Mouse (Mus musculus) ovary, postnatal 14 days (tissue): ENCODE data around the gene Suds3.

Experiments
- DNase-seq: peaks from one replicate; pipeline ENCODE4 v3.0.0; 2022; ENCODE audit warnings: low spot score

Suds3 gene

GRCm38 (mm10) chr5:117113330-117113729 is 2.6 kb downstream of the Suds3 start:
- no peak for DNase-seq

DNA sequence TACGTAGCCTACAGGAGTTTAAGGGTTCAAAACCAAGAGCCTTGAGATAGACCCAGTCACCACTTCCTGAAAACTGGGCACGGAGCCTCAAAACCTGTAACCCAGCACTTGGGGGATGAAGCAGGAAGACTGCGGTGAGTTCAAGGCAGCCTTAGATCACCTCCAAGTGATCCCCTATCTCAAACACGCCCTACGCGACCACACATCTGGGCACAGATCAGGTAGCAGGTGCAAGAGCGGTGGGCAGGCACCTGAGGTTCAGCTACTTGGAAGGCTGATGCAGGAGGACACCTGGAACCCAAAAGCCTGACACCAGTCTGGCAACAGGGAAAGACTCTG is 4.2 kb downstream of the Suds3 start:
- no peak for DNase-seq

GRCm38 (mm10) chr5:117111064-117111773 is 4.7 kb downstream of the Suds3 start:
- DNase-seq, result no peak

GRCm38 (mm10) chr5:117109522-117109921 is 6.4 kb downstream of the Suds3 start:
- no peak for DNase-seq

DNA sequence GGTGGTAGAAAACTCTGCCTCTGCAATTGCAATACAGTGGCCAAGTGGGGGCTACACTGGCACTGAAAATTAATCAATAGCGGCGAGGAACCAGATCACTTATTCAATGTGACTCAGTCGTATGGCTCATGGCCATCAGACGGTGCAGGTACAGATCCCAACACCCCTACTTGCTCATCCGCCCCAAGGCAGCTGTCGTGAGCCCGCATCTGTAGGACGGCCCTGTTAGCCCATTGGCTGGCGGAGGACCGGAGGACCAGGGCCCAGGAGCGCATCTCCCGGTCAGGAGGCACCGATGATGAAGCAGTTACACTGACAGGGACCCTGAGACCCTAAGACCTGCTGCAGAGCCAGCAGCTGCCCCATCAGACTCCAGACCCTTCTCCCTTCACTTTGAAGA is 7.2 kb downstream of the Suds3 start:
- DNase-seq, result no peak

- no peak for DNase-seq
Observed at GRCm38 (mm10) chr5:117108292-117108691, 7.6 kb downstream of the Suds3 start.

- no peak for DNase-seq
Observed at GRCm38 (mm10) chr5:117105761-117106160, 10.2 kb downstream of the Suds3 start.

DNA sequence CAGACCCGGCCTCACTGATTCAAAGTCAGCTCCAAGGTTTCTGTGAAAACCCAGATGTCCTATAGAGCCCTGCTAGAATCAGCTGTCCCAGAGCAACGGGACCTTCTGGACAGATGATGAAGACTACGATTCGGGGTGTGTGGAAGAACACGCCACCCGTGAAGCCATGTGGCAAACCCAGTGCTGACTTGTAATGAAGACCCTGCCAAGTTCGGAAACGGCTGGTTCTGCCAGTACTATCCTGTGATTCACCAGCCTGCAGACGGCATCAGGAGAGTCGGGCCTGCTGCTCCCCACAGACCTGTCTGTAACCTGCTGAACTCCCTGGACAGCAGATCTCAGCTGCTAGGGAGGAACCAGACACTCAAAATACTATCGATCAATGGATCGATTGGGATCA is 11.6 kb downstream of the Suds3 start:
- DNase-seq, result no peak

- DNase-seq, result no peak
Observed at GRCm38 (mm10) chr5:117103194-117103929, 12.6 kb downstream of the Suds3 start.

DNA sequence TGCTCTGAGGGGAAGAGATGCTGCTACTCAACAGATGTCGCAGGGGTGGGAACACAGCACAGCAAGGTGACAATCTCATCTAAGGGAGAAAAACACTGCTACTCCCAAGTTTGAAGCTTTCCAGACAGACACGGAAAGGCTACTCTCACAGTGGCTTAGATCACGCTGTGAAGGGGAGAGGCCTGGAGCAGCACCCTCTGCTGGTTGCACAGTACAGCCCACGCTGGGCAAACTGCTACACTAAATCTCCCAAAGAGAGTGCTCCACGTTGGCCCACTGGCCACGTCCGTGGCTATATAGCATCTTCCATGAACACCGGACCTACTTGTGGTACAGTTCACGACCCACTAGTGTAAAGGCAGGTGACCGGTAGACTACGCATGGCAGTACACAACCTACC is 16.2 kb downstream of the Suds3 start:
- DNase-seq, result no peak

- DNase-seq, result no peak
Observed at GRCm38 (mm10) chr5:117099008-117099407, 16.9 kb downstream of the Suds3 start.

DNA sequence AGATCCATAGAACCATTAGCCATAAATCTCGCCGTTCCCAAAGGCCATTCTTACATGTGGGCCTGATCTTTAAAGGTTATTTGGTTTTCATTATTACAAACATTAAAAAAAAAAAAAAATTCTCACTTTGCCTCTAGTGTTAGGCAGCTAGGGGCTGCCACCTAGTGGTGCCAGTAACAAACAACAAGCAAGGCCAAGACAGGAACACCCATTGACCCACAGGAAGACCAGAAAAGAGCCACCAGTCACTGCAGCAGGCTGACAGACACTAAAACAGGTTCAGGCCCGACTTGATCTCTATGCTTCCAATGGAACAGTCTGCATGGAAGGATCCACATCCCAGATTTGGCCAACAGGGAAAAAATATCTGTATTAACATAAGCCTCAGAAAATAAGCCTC is 19.2 kb downstream of the Suds3 start:
- no peak for DNase-seq

DNA sequence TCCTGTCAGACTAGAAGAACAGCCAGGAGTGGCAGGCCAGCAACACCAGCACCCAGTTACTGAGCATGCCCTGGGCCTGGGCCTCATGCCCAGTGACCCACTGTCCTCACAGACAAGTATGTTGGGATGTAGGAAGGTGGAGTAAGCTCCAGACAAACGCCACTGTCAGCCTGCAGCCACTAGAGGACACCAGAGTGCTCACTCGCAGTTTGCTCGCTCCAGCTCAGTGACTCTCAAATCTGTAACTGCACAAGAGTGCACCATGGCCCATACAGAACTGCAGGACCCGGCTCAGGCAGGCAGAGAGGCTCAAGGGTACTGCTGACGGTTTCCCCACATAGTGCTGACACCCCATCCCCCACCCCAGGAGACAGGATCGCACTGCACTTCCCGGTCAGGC is 21.5 kb downstream of the Suds3 start:
- no peak for DNase-seq

DNA sequence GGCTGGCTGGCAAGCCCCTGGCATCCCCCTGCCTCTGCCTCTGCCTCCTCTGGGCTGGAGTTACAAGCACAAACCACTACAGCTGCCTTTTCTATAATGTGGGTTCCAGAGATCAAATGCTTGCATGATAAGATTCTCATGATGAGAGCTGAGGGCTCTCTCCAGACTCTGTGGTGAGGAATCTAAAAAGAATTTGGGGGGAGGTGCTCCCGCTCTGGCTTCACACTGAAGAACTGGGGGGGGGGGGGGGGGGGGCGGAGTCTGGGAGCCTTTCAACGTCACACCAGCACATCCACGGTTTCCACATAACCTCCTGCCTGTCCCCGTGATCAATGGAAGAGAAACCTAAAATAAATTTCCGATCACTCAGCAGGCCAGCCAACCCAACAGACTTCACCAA is 26.1 kb downstream of the Suds3 start:
- DNase-seq, result no peak

DNA sequence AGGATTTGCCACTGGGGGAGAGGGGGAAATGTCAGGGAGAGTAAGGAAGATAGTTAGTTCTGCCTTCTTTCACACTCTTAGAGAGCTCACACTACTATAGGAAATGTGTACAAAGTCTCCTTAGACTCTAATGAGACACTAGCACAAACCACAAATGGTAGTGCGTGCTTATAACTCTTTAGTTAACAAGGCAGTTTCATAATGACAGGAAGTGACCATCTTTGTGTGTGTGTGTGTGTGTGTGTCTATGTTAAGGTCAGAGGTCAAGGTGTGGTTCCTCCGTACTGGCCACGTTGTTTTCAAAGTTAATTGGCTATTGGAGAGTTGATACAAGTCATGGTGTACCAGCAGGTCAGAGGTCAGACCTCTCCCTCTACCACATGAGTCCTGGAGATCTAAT is 26.8 kb downstream of the Suds3 start:
- no peak for DNase-seq

- DNase-seq, result no peak
Observed at GRCm38 (mm10) chr5:117087718-117088117, 28.2 kb downstream of the Suds3 start.

- DNase-seq, result no peak
Observed at GRCm38 (mm10) chr5:117069498-117069894, 46.4 kb downstream of the Suds3 start.

- DNase-seq, result no peak
Observed at GRCm38 (mm10) chr5:117068808-117069497, 47.0 kb downstream of the Suds3 start.

DNA sequence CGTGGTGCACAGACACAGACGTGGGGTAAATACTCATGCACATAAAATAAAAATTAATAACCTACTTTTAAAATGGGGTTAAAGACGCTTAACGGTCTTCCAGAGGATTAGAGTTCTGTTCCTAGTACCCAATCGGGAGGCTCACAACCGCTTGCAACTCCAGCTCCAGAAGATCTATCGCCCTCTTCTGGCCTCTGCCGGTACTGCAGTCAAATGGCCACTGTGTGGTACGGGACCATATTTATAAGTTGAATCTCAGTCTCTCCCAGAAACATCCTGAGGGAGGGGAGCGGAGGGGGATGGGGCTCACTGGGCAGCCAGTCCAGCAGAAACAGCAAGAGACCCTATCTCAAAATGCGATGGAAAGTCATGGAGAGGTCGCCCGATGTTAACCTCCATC is 47.7 kb downstream of the Suds3 start:
- no peak for DNase-seq

DNA sequence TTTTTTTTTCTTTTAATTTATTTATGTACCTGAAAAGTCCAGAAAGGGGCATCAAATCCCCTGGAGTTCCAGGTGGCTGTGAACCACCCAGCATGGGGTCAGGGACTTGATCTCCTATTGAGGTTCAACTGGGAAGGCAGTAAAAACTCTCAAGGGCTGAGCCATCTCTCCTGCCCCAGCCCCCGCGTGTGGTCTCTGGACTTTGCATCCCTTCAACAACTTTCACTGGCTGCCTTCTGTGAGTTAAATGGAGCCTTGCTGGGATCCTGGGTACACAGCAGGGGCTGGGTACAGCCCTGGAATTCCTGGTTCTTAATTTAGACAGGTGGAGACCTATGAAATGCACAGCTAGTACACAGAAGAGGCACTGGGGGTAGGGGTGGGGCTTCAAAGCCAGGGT is 54.7 kb downstream of the Suds3 start:
- no peak for DNase-seq

GRCm38 (mm10) chr5:117060484-117061130 is 55.3 kb downstream of the Suds3 start:
- DNase-seq, result no peak

DNA sequence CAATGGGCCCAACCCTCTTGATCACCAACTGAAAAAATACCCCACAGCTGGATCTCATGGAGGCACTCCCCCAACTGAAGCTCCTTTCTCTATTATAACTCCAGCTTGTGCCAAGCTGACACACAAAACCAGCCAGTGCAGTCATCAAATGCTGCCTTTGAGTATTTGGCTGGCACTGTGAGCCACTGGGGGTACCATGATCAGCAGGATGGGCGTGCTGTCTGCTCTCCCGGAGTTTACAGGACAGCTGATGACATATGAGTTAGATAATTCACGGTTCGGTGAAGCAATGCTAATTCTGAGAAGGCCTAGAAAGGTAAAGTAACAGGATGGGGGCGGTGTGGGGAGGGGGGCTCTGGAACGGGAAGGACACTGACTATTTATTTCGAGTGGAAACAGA is 66.0 kb downstream of the Suds3 start:
- DNase-seq, result no peak

GRCm38 (mm10) chr5:117045101-117045500 is 70.8 kb downstream of the Suds3 start:
- DNase-seq, result no peak
